Mouse (Mus musculus) kidney, adult 18-20 months (tissue): Measurements from ENCODE around the gene 9930021J03Rik.

Experiments
- DNase-seq: peaks from one replicate; pipeline ENCODE4 v3.0.0; 2021

The 9930021J03Rik gene

DNA sequence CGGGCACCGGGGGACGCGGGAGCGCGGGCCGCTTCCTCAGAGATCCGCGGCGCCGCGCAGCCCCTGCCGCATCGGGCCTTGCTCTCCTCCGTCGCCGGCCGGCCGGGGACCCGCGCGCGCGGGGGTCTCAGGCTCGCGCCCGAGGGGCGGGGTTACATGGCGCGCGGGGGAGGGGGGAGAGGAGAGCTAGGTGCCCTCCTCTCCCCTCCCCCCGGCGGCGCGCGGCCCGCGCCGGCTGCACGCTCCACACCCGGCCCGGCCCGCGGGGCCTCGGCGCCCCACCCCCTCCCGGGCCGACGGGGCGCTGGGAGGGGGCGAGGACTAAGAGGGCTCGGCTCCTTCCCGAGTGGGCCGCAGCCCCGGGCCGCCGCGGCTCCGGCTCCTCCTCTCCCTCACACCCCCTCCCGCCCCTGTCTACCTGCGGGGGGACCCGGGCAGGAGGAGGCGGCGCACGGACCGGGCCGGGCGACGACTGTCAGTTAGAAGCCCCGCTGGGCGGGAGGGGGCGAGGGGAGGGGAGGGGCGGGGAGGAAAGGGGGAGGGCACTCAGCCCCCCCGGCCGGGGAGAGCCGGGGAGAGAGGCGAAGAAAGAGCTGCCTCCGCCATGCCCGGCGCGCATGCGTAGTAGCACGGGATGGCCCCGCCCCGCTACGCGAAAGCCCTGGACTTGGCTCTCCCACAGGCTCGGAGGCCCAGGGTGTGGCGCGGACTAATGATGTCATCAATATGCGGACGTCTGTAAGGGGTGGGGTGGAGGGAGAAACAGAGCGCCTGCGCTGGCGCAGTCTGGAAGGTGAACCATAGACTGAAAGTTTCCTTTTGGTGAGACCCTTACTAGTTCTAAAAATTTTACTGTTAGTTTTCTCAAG is at the start of gene 9930021J03Rik:
Gene 9930021J03Rik, minus strand, starts transcription at position 73 of the 869 bp plus-strand sequence.
- DNase-seq = peak; percentile 97

DNA sequence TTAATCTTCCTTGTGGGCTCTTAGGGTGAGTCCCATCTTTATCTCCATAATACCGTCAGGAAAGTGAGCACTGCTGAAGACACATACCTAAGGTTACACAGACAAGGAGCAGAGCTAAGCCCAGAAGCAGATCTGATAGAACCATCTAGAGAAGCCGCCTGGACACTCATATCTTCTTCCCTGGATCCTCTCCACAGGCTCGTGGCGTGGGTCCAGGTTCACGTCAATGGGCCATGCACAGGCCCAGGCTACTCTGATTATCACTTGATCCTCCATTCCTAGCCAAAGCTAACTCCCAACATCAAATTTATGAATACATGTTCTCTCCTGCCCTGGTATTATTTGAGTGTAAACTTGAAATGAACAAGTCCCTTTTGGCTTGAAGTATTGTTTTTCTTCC is 47.9 kb upstream of the 9930021J03Rik start:
- DNase-seq = no peak

DNA sequence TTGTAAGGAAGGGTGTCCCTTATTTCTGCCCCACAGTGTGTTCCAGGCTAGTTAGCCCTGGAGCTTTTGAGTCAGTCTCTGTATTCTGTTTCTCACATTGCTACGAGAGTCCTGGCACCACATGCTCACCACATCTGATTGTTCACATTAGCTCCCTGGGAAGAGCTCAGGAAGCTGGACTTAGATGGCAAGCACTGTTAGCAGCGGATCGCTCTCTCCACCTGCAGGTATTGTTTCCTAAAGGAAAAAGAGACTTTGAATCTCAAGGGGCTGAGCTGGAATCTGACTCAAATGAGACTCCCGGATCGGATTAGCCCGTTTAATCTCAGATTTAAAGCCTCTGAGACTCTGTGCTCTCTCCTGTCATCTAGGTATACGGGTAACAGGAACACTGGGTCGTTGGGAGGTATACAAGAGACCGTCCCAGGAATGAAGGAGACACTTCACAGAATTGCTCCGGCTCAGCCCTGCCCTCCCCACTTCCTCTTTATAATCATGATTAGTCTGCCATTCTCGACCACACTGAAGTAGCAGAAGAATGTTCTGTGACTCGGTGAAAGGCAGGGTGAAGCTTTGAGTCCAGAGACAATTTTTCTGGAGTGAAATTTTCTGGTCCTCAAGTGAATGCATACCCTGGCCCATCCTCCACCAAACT is 45.4 kb upstream of the 9930021J03Rik start:
- no peak for DNase-seq

DNA sequence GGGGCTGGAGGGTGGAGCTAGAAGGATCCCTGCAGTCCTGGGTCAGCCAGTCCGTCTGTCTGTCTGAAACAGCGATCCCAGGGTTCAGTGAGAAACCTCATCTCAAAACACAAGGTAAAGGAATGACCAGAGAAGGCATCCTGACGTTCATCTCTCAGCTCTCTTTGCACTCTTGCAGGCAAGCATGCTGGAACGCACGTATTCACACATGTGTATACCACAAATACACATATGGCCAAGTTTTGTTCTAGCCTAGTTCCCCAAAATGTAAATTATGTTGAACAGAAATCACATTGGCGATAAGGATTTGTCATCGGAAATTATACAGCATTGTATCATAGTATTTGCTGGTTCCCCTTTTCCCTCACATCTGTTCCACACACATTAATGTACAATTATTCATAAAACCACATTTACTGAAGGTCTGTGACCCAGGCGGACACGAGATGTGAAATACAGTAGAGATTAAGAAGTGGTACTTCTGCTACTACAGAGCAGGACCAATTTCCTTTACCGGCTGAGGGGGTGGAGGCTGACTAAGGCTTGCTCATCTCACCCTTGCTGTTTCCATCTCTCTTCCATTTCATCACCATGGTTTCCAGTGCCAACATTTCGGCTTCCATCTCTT is 44.2 kb upstream of the 9930021J03Rik start:
- DNase-seq = no peak

DNA sequence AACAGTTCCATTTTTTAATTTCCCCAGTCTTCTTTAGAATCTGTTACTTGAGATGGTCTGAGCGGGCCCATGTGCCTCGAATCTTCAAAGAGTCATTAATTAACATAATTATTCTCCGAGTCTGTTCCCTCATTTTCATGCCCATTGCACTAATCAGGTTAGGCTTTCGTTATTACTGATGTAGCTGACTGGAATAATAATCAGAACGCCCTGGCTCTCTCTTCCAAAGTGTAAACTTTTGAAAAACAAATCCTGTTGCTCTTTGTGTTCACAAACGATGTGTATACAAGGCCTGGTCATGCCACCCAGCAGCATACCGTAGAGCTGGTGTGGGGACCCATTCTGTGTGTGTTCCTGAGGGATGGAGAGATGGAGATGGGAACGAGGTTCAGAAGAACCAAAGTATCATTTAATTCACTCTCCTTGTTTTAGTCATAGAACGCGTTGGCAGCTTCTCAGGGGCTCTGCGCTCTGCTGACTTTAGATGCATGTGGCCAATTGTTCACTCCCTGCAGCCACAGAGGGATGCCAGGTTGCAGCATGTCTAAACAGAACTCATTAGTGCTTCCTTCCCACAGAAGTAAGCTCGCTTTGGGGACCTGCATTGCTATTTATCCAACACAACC is 38.4 kb upstream of the 9930021J03Rik start:
- DNase-seq = no peak

DNA sequence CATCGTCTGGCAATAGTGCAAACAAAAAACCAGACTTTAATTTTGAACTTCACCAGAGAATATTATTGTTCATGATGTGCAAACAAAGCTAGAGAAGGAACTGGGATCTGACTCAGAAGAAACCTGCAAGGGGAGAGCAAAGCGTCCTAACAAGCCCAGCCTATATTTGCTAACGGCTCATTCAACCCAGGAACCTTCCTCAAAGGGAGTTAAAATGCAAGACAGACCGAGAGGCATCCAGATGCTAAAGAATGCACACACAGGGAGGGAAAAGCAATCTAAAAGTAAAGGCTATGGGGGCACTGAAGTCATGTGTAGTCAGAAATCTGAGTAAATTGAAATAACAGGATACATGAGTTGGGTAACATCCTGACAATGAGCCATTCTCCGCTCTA is 37.8 kb upstream of the 9930021J03Rik start:
- no peak for DNase-seq

DNA sequence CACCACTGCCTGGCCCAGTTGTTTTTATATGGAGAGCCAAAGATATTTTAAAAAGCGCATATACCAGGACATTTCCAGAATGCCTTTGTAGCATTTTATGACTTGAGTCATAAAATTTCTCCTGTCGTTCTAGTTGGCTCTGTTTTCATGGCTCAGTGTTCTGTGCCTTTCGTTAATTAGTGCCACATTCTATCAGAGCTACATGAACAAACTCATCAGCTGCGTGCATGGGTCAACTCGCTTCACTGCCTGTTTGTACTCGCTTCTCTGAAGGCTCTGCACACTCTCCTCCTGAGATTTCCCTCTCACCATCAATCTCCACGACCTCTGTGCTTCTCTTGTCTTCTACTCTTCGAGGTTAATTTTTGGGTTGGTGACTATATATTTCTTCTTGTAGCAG is 37.2 kb upstream of the 9930021J03Rik start:
- DNase-seq = no peak

DNA sequence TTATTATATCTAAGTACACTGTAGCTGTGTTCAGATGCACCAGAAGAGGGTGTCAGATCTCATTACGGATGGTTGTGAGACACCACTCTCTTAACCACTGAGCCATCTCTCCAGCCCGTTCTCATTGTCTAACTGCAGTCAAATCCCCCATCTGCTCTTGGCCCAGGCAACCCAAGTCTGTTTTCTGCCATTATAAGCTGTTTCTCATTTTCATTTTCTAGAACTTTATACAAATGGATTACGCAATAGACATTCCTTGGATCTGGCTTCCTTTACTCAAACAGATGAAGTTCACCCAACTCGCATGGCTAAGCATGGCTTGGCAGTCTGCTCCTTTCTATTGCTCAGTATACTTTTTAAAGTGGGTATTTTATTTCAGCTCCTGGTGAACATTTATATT is 34.9 kb upstream of the 9930021J03Rik start:
- no peak for DNase-seq

DNA sequence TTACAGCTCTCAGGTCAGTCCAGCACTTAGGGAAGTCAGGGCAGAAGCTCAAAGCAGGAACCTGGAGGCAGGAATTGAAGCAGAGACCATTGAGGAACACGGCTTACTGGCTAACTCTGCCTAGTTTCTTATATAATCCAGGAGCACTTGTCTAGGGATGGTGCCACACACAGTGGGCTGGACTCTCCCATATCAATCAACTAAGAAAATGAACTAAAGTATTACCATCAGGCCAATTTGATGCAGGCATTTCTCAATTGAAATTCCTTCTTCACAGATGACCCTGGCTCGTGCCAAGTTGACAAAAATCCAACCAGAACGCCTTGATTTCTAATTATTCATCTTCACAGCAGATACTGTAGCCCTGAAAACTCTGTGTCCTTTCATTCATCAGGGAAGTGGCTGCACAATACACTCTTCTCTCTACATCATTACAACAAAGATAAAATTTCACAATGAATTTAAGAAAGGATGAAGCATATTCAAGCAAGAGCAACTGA is 32.9 kb upstream of the 9930021J03Rik start:
- DNase-seq = no peak

DNA sequence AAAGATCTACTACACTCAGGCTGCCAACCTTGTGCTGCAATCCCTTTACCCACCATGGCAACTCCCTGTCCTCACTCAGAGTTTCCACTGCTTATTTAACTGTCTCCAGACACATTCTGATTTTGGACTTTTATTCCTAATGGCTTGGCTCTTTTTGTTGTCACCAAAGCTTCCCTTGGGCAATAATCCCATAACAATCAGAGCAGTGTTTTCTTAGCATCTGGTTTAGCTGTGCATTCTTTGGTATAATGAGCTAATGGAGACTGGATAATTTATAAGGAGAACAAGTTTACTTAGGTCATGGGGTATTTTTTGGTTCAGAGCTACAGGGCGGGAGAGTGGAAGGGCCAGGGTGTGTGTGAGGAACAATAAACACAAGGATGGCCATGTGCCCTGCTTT is 32.4 kb upstream of the 9930021J03Rik start:
- DNase-seq = no peak

DNA sequence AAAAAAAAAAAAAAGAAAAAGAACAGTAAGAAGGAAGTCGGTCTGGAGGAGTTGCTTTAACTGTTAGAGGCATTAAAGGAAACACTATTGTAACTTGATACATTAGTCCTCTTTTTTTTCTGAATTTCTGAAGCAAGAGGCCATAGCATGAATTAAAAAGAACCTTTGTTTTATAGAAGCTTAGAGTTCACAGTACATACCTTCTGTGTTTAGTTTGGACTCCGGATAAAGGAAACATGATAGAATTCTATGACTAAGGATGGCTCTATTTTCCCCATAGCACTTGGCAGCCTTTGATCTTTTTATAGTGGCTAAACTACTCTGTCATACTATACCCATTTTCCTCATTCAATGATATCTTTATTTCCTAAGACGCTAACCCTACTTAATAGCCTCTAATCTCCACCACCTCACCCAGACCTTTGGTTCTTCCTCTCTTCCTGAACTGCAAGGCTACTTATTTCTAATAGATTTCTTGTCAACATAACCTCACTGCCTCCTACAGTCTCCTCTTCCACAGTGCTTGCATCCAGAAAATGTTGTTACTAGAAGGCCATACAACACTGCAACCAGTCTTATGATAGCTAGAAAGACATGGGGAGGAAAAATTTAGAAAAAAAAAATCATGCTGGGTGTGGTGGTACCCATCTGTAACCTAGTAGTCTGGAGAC is 29.7 kb upstream of the 9930021J03Rik start:
- no peak for DNase-seq

DNA sequence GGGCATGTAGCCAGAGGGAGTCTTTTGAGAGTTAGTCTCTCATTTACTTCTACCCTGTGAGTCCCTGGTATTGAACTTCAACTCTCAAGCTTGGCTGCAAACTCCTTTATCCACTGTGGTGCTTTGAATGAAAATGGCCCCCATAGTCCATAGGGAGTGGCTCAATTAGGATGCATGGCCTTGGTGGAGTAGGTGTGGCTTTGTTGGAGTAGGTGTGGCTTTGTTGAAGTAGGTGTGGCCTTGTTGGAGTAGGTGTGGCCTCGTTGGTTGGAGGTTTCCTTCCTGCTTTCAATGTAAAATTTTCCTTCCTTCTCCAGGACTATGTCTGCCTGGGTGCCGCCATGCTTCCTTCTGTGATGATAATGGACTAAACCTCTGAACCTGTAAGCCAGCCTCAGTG is 25.1 kb upstream of the 9930021J03Rik start:
- DNase-seq = no peak

DNA sequence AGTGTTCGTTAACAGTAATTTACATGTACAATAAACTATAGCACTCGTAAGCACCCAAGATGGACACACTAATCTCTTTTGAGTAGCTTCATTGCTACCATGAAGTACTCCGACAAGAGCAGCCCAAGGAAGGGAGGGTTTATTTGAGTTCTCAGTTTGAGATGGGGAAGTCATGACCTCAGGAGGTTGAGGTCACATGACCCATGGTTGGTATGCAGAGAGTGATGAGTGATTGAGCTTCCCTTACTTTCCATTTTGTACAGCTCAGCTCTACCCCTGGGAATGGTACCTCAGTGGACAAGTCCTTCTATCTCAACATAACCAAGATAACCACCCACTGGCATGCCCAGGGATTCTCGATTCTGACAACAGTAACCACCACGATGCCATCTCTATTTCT is 22.8 kb upstream of the 9930021J03Rik start:
- no peak for DNase-seq

DNA sequence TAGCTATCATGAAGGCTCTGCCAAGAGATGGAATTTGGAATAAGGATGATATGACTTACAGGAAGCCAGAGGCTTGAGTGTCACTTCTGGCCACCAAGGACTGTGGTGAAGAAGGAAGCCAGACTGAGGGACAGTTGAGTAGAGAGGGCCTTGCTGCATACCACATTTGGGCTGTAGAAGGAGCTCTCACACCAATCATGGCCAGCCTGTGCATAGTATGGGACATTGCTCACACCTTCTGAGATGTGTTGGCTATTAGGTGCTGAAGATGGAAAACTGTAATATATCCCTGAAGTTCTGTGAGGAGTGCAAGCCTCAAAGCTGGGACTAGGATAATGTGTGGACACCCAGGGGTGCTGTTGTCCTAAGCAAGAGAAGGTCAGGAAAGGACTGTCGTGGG is 20.9 kb upstream of the 9930021J03Rik start:
- peak; percentile 39 for DNase-seq

DNA sequence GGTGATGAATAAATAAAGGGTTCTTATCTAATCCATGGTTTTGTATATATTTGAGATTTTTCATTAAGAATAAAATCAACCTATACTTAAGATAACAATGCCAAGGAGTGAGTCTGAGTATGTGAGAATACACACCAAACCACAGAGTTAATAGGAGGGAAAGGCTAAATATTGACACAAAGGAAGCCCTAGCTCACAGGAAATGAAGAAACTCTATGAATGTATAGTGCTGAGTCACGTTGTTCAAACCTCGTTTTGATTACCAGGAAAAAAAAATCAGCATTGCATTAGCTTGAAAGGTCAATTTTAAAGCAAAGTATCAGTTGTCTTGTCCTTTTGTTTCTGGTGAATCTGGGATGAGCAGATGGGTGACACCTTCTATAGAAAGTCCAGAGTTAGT is 19.2 kb upstream of the 9930021J03Rik start:
- DNase-seq = no peak

DNA sequence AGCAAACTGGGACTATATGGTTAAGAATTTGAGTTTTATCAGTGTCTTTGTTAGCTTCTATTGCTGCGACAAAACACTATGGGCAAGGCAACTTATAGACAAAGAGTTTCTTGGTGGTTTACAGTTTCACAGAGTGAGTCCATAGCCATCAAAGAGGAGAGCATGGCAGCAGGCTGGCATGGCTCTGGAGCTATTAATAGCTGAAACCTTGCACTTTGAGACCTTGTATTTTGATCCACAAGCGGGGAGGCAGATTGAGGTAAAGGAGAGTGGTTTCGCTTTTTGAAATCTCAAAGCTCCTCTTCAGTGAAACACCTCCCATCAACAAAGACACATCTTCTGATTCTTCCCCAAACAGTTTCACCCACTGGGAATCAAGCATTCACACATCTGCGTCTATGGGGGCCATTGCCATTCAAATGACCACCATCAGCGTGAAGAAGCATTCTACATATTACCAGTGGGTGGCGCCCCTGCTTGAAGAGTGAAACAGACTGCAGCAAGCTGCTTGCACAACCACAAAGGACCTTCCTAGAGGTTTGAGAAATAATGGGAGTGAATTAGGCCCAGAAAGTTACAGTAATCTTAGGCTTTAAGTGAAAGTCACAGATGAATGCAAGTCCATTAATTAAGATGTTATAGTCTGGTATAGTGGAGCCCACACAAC is 18.4 kb upstream of the 9930021J03Rik start:
- DNase-seq = peak; percentile 77

DNA sequence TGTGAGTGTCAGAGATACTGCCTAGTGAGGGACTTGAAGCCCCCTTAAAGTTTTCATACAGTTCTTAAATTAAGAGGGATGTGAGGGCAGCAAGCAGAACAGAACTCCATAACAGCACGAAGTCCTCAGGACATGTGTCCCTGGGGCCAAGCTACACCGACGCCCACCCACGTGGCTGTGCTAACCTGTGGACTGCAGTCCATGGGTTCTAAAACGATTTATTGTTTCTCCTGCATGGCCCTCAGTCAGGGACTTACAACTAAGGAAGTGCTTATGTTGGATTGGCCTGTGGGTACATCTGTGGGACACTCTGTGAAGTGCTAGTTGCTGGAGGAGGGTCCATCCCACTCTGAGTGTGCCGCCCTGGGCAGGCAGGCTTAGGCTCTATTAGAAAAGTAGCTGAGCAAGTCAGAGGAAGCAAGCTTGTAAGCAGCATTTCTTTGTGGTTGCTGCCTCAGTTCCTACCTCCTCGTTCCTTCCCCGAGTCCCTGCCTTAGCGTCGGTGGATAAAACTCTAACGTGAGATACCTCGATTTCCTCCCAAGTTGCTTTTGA is 17.7 kb upstream of the 9930021J03Rik start:
- no peak for DNase-seq

DNA sequence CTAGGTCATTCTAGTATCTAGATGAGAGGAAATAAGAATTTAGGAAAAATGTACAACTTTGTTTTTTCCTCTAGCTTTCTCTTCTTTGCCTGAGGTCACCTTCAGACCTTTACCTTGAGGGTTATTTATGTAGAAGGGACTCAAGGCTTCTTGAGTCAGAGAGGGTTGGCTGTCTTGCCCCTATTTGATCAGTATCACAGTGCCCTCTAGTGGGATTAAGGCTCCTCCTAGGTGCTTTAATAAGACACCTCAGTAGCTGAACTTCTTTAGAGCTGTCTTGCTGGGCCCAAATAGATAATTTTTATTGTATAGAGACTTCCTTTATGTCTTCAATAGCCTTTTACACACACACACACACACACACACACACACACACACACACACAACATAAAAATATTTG is 15.2 kb upstream of the 9930021J03Rik start:
- DNase-seq = no peak

DNA sequence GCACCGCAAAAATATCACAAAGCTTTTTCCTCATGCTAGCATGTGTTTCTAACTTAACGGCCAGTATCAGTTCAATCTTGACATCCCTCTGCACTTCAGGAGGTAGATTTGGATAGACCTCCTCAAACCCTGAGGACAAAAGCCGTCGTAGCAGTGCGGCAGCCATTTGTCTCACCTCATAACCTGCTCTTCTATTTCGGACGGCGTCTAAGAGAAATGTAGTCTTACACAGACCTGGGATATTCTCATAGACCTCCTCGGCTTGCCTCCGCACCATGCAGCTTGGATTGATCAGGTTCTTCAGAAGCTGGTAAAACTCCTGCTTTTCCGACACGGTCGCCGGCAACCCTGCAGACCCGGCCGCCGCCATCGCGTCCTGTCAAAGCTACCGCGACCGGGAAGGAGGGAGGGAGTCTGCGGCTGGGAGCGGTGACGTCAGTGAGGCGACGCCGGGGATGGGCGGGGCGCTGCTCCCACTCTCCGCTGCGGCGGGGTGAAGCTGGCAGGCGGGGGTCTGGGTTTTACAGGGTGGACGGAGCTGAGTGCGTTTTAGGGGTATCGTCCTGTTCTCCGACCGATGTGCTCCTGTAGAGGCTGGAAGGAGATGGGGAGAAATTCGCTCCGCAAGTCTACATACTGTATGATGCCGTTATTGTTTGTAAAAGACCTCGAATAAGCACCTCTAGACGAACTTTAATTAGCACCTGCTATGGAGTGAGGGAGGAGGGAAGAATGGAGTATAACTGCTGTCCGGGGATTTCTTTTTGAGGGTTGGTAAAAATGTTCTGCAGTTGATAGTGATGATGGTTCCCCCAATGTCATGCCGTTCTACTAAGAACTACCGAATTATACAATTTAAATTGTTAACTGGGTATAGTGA is 7.0 kb upstream of the 9930021J03Rik start, which contains the start of gene Ranbp6:
Gene Ranbp6, minus strand, starts transcription at position 394 of the 880 bp plus-strand sequence.
- DNase-seq = peak; percentile 92

DNA sequence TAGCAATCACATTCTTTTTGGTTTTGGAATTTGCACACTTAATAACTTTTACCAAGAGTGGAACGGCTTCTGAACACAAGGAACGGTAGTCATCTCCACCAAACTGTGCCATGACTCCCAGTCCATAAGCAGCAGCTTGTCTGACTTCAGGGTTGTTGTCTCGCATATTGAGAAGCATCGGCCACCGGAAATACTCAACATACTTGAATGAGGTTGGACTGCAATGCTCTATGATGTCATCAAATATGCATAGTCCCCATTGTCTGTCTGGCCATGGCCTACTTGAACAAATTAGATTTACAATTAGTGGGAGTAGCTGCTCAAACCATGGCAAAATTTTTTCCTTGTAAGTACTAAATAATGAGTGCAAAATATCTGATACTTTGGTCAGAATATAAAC is 4.2 kb upstream of the 9930021J03Rik start:
- no peak for DNase-seq
